Mouse (Mus musculus): ENCODE measurements around the gene Myo16.

- no peak for TF ChIP-seq GATA1 (IDR thresholded peaks at IDR 0.05; ENCODE audit: borderline replicate concordance, low read length)
- TF ChIP-seq FLI1 (IDR thresholded peaks at IDR 0.05; ENCODE audit: low read length) = no peak
Measured at GRCm38 (mm10) chr8:10462271-10462670, 308.6 kb downstream of the Myo16 start.

Measured in megakaryocyte, embryonic 14.5 days (primary cell).